Mouse (Mus musculus) ovary, postnatal 14 days (tissue): ENCODE results near the gene Nadsyn1.

ENCODE experiments used
- DNase-seq: peaks from one replicate; pipeline ENCODE4 v3.0.0; 2022; ENCODE audit warnings: low spot score

Gene Nadsyn1

GRCm38 (mm10) chr7:143753990-143754715 is 68.5 kb downstream of the Nadsyn1 start:
- peak; percentile 65 for DNase-seq

- DNase-seq: no peak
Observed at GRCm38 (mm10) chr7:143752606-143753005, 70.0 kb downstream of the Nadsyn1 start.

GRCm38 (mm10) chr7:143752056-143752455 is 70.6 kb downstream of the Nadsyn1 start:
- DNase-seq: no peak

GRCm38 (mm10) chr7:143751380-143751779 is 71.3 kb downstream of the Nadsyn1 start:
- no peak for DNase-seq

GRCm38 (mm10) chr7:143749045-143749444 is 73.6 kb downstream of the Nadsyn1 start:
- DNase-seq: no peak

- peak; percentile 89 for DNase-seq
Observed at GRCm38 (mm10) chr7:143748041-143748868, 74.4 kb downstream of the Nadsyn1 start.
